Mouse (Mus musculus): ENCODE data around the gene Btnl9. TPM values are rescaled to one million over a fixed set of nuclear protein-coding genes. Genes with fewer than 3 reads are reported as not detected.

Btnl9 gene
- polyA plus RNA-seq, 1 experiment from 2014 or later: 2.2 TPM

GRCm38 (mm10) chr11:49168839-49169611, 17.9 kb downstream of the Btnl9 start:
- no peak overlapping the region for H3K9ac ChIP-seq (ENCODE audit: low read depth, low read length)
- DNase-seq (ENCODE audit: low spot score) (peak; percentile 26), ATAC-seq (replicated peaks; ENCODE audit: low FRiP score, low read depth) (peak; percentile 36)
- H3K4me3 ChIP-seq (replicated peaks; ENCODE audit: low read depth, low read length): peak overlapping the region; percentile 21; the same call in 1 of the 2 replicates
- no peaks in the 10 kb centered on the region for H3K36me3 ChIP-seq (ENCODE audit: insufficient read depth, low read length)
- 0 out of 2 replicates have a peak, but pooled peaks cover 7% of the 10 kb centered on the region for H3K4me1 ChIP-seq (replicated peaks; ENCODE audit: insufficient read depth, low read length)
- peak overlapping the region; percentile 51 for H3K4me2 ChIP-seq (ENCODE audit: low read length)
- H3K27ac ChIP-seq: no peak overlapping the region
- 5% methylated on average over 50 of the region's 50 CpGs for WGBS
- H3K27me3 ChIP-seq (ENCODE audit: insufficient read depth, low read length): peaks cover 8% of the 10 kb centered on the region; the same call in 1 of the 2 replicates
- TF ChIP-seq CTCF (IDR thresholded peaks at IDR 0.05; ENCODE audit: low read depth): no peak
- 0 out of 2 replicates have a peak, but pooled peaks cover 3% of the 10 kb centered on the region for H3K9me3 ChIP-seq (replicated peaks; ENCODE audit: low read length)

GRCm38 (mm10) chr11:49156821-49157814, 29.8 kb downstream of the Btnl9 start:
- H3K9me3 ChIP-seq (replicated peaks; ENCODE audit: low read length): no peaks in the 10 kb centered on the region
- H3K36me3 ChIP-seq (ENCODE audit: insufficient read depth, low read length): no peaks in the 10 kb centered on the region
- no peak overlapping the region for H3K4me3 ChIP-seq (replicated peaks; ENCODE audit: low read depth, low read length)
- no peak for ATAC-seq (replicated peaks; ENCODE audit: low FRiP score, low read depth)
- no peak overlapping the region for H3K9ac ChIP-seq (ENCODE audit: low read depth, low read length)
- H3K4me1 ChIP-seq (replicated peaks; ENCODE audit: insufficient read depth, low read length): no peaks in the 10 kb centered on the region
- no peak overlapping the region for H3K4me2 ChIP-seq (ENCODE audit: low read length)
- no peak for TF ChIP-seq CTCF (IDR thresholded peaks at IDR 0.05; ENCODE audit: low read depth)
- no peak for DNase-seq (ENCODE audit: low spot score)
- H3K27ac ChIP-seq: no peak overlapping the region
- no peaks in the 10 kb centered on the region for H3K27me3 ChIP-seq (ENCODE audit: insufficient read depth, low read length)
- 75% methylated on average over 2 of the region's 2 CpGs for WGBS

- no peak for ATAC-seq (replicated peaks; ENCODE audit: low FRiP score, low read depth)
- no peak within 1 kb of the TSS for H3K27ac ChIP-seq
- H3K9ac ChIP-seq (ENCODE audit: low read depth, low read length): no peak within 1 kb of the TSS
- H3K9me3 ChIP-seq (replicated peaks; ENCODE audit: low read length): no peaks in the 10 kb centered on the region
- H3K4me3 ChIP-seq (replicated peaks; ENCODE audit: low read depth, low read length): no peak within 1 kb of the TSS
- no peak for TF ChIP-seq CTCF (IDR thresholded peaks at IDR 0.05; ENCODE audit: low read depth)
- no peaks in the 10 kb centered on the region for H3K4me1 ChIP-seq (replicated peaks; ENCODE audit: insufficient read depth, low read length)
- 76% methylated on average over 1 of the region's 1 CpGs for WGBS
- DNase-seq (ENCODE audit: low spot score): no peak
- H3K4me2 ChIP-seq (ENCODE audit: low read length): no peak within 1 kb of the TSS
- H3K27me3 ChIP-seq (ENCODE audit: insufficient read depth, low read length): no peaks in the 10 kb centered on the region
- H3K36me3 ChIP-seq (ENCODE audit: insufficient read depth, low read length): no peaks in the 10 kb centered on the region
These were observed 32.9 kb downstream of the Btnl9 start, which contains the start of gene Olfr1394 for GRCm38 (mm10) chr11:49154077-49154476. Gene Olfr1394 (plus strand): TSS chr11:49154377.

- Histone ChIP-seq H3K36me3 (ENCODE audit: insufficient read depth, low read length) (no peaks in the 10 kb centered on the region), H3K9ac (ENCODE audit: low read depth, low read length) (no peak within 1 kb of the TSS), H3K27ac (no peak within 1 kb of the TSS), H3K27me3 (ENCODE audit: insufficient read depth, low read length) (no peaks in the 10 kb centered on the region; the same call in 1 of the 2 replicates), H3K9me3 (replicated peaks; ENCODE audit: low read length) (no peaks in the 10 kb centered on the region), H3K4me2 (ENCODE audit: low read length) (no peak within 1 kb of the TSS), H3K4me1 (replicated peaks; ENCODE audit: insufficient read depth, low read length) (0 out of 2 replicates have a peak, but pooled peaks cover 5% of the 10 kb centered on the region), H3K4me3 (replicated peaks; ENCODE audit: low read depth, low read length) (no peak within 1 kb of the TSS)
- 91% methylated on average over 6 of the region's 6 CpGs for WGBS
- no peak for ATAC-seq (replicated peaks; ENCODE audit: low FRiP score, low read depth)
- no peak for TF ChIP-seq CTCF (IDR thresholded peaks at IDR 0.05; ENCODE audit: low read depth)
- DNase-seq (ENCODE audit: low spot score): no peak
These were observed 45.0 kb downstream of the Btnl9 start, which contains the start of gene Olfr1395 for GRCm38 (mm10) chr11:49141974-49142373. Gene Olfr1395 (plus strand): TSS chr11:49142274.

- Histone ChIP-seq H3K9me3 (replicated peaks; ENCODE audit: low read length) (no peaks in the 10 kb centered on the region), H3K9ac (ENCODE audit: low read depth, low read length) (no peak overlapping the region), H3K4me1 (replicated peaks; ENCODE audit: insufficient read depth, low read length) (no peaks in the 10 kb centered on the region), H3K27ac (no peak overlapping the region), H3K4me3 (replicated peaks; ENCODE audit: low read depth, low read length) (no peak overlapping the region), H3K27me3 (ENCODE audit: insufficient read depth, low read length) (no peaks in the 10 kb centered on the region), H3K36me3 (ENCODE audit: insufficient read depth, low read length) (no peaks in the 10 kb centered on the region), H3K4me2 (ENCODE audit: low read length) (no peak overlapping the region)
- 92% methylated on average over 2 of the region's 2 CpGs for WGBS
- TF ChIP-seq CTCF (IDR thresholded peaks at IDR 0.05; ENCODE audit: low read depth): no peak
- DNase-seq (ENCODE audit: low spot score) (no peak), ATAC-seq (replicated peaks; ENCODE audit: low FRiP score, low read depth) (no peak)
These were observed 62.8 kb downstream of the Btnl9 start for GRCm38 (mm10) chr11:49124169-49124568.

- no peak for DNase-seq (ENCODE audit: low spot score)
- Histone ChIP-seq H3K9me3 (replicated peaks; ENCODE audit: low read length) (no peaks in the 10 kb centered on the region), H3K27me3 (ENCODE audit: insufficient read depth, low read length) (no peaks in the 10 kb centered on the region), H3K36me3 (ENCODE audit: insufficient read depth, low read length) (no peaks in the 10 kb centered on the region), H3K4me1 (replicated peaks; ENCODE audit: insufficient read depth, low read length) (no peaks in the 10 kb centered on the region), H3K4me3 (replicated peaks; ENCODE audit: low read depth, low read length) (no peak overlapping the region), H3K4me2 (ENCODE audit: low read length) (no peak overlapping the region), H3K27ac (no peak overlapping the region), H3K9ac (ENCODE audit: low read depth, low read length) (no peak overlapping the region)
- ATAC-seq (replicated peaks; ENCODE audit: low FRiP score, low read depth): no peak
- no peak for TF ChIP-seq CTCF (IDR thresholded peaks at IDR 0.05; ENCODE audit: low read depth)
- 68% methylated on average over 3 of the region's 3 CpGs for WGBS
These were observed 67.3 kb downstream of the Btnl9 start for GRCm38 (mm10) chr11:49119635-49120034.

Other genes with a start within 250 kb of the Btnl9 start
- gene Psme2b, start 241.0 kb downstream of the Btnl9 start, polyA plus RNA-seq (2015; fragmentation: Nextera tagmentation; extraction: Ambion mirVana): 5.0 and 5.7 TPM in 2 replicates
- 0.09 TPM in 2 replicates for gene Olfr56, start 208.3 kb downstream of the Btnl9 start, polyA plus RNA-seq (2015; fragmentation: Nextera tagmentation; extraction: Ambion mirVana)
- 0.50 and 0.92 TPM in 2 replicates for gene 9930111J21Rik1, start 207.8 kb downstream of the Btnl9 start, polyA plus RNA-seq (2015; fragmentation: Nextera tagmentation; extraction: Ambion mirVana)
- not detected in 2 replicates for gene Gm12185, start 194.9 kb downstream of the Btnl9 start, polyA plus RNA-seq (2015; fragmentation: Nextera tagmentation; extraction: Ambion mirVana)
- gene Tgtp1, start 193.0 kb downstream of the Btnl9 start, polyA plus RNA-seq (2015; fragmentation: Nextera tagmentation; extraction: Ambion mirVana): 4.9 and 5.5 TPM in 2 replicates
- gene 9930111J21Rik2, start 135.9 kb downstream of the Btnl9 start, polyA plus RNA-seq (2015; fragmentation: Nextera tagmentation; extraction: Ambion mirVana): 0.68 TPM in 2 replicates
- 1.6 and 2.2 TPM in 2 replicates for gene Tgtp2, start 123.0 kb downstream of the Btnl9 start, polyA plus RNA-seq (2015; fragmentation: Nextera tagmentation; extraction: Ambion mirVana)
- gene Ifi47, start 110.6 kb downstream of the Btnl9 start, polyA plus RNA-seq (2015; fragmentation: Nextera tagmentation; extraction: Ambion mirVana): 4.3 and 6.2 TPM in 2 replicates
- 0.05 TPM in 1 of 2 replicates, not detected in the other for gene Olfr1396, start 72.3 kb downstream of the Btnl9 start, polyA plus RNA-seq (2015; fragmentation: Nextera tagmentation; extraction: Ambion mirVana)
- not detected in 2 replicates for gene Olfr1395, start 44.9 kb downstream of the Btnl9 start, polyA plus RNA-seq (2015; fragmentation: Nextera tagmentation; extraction: Ambion mirVana)
- not detected in 2 replicates for gene Olfr1394, start 32.8 kb downstream of the Btnl9 start, polyA plus RNA-seq (2015; fragmentation: Nextera tagmentation; extraction: Ambion mirVana)
- 29.4 and 29.8 TPM in 2 replicates for gene Zfp62, start 16.1 kb upstream of the Btnl9 start, polyA plus RNA-seq (2015; fragmentation: Nextera tagmentation; extraction: Ambion mirVana)
- 75.2 and 82.7 TPM in 2 replicates for gene Mgat1, start 57.0 kb upstream of the Btnl9 start, polyA plus RNA-seq (2015; fragmentation: Nextera tagmentation; extraction: Ambion mirVana)
- 0.13 and 0.14 TPM in 2 replicates for gene Olfr1393, start 91.1 kb upstream of the Btnl9 start, polyA plus RNA-seq (2015; fragmentation: Nextera tagmentation; extraction: Ambion mirVana)
- gene Olfr1392, start 98.1 kb upstream of the Btnl9 start, polyA plus RNA-seq (2015; fragmentation: Nextera tagmentation; extraction: Ambion mirVana): 0.06 and 0.07 TPM in 2 replicates
- not detected in 2 replicates for gene Olfr10, start 117.6 kb upstream of the Btnl9 start, polyA plus RNA-seq (2015; fragmentation: Nextera tagmentation; extraction: Ambion mirVana)
- gene Olfr1391, start 135.6 kb upstream of the Btnl9 start, polyA plus RNA-seq (2015; fragmentation: Nextera tagmentation; extraction: Ambion mirVana): not detected in 2 replicates
- not detected in 2 replicates for gene Olfr1390, start 148.0 kb upstream of the Btnl9 start, polyA plus RNA-seq (2015; fragmentation: Nextera tagmentation; extraction: Ambion mirVana)
- not detected in 2 replicates for gene Olfr1389, start 235.9 kb upstream of the Btnl9 start, polyA plus RNA-seq (2015; fragmentation: Nextera tagmentation; extraction: Ambion mirVana)
- gene Olfr1388, start 249.5 kb upstream of the Btnl9 start, polyA plus RNA-seq (2015; fragmentation: Nextera tagmentation; extraction: Ambion mirVana): 0.05 and 0.07 TPM in 2 replicates

All from kidney, postnatal 0 days (tissue).